Mouse (Mus musculus) heart, postnatal 0 days (tissue): ENCODE results near the gene Ush2a. TPM values are rescaled to one million over a fixed set of nuclear protein-coding genes. Genes with fewer than 3 reads are reported as not detected.

Experiments used
- ATAC-seq: fragments of 200-750 bp; cut with Nextera tagmentation; 2 replicates; pipeline ENCODE4 v1.8.0; 2017; ENCODE audit warnings: low read depth, moderate number of reproducible peaks, moderate library complexity; ENCODE audit not compliant: insufficient read depth
- DNase-seq: peaks from one replicate; pipeline ENCODE4 v3.0.0-alpha.2; 2016; ENCODE audit warnings: low spot score
- H3K27ac ChIP-seq: fragments of 300-500 bp; sonication (generic); 2 replicates; pipeline ENCODE4 v1.5.1; 2014; ENCODE audit warnings: low read depth, mild to moderate bottlenecking
- H3K27me3 ChIP-seq: fragments of 300-500 bp; sonication (generic); 2 replicates; pipeline ENCODE4 v1.6.1; 2014; ENCODE audit warnings: low read length, mixed read lengths; ENCODE audit not compliant: control insufficient read depth, insufficient read depth
- H3K36me3 ChIP-seq: fragments of 300-500 bp; sonication (generic); replicated peaks from 2 replicates; pipeline ENCODE4 v1.6.1; 2014; ENCODE audit warnings: low read length, mixed read lengths; ENCODE audit not compliant: control insufficient read depth, insufficient read depth
- H3K4me1 ChIP-seq: fragments of 300-500 bp; sonication (generic); 2 replicates; pipeline ENCODE4 v1.6.1; 2014; ENCODE audit warnings: antibody characterized with exemption; ENCODE audit not compliant: control insufficient read depth, insufficient read depth
- H3K4me2 ChIP-seq: fragments of 300-500 bp; sonication (generic); 2 replicates; pipeline ENCODE4 v1.6.1; 2014; ENCODE audit warnings: low read depth, mild to moderate bottlenecking, low read length, moderate library complexity
- H3K4me3 ChIP-seq: fragments of 300-500 bp; sonication (generic); 2 replicates; pipeline ENCODE4 v1.5.1; 2014; ENCODE audit warnings: low read depth, low read length
- H3K9ac ChIP-seq: fragments of 300-500 bp; sonication (generic); replicated peaks from 2 replicates; pipeline ENCODE4 v1.6.1; 2014; ENCODE audit warnings: low read depth, low read length, mixed read lengths
- H3K9me3 ChIP-seq: fragments of 300-500 bp; sonication (generic); replicated peaks from 2 replicates; pipeline ENCODE4 v1.6.1; 2016; ENCODE audit warnings: low read length; ENCODE audit not compliant: control insufficient read depth
- CTCF ChIP-seq: IDR thresholded peaks from 2 replicates; pipeline ENCODE4 v1.5.1; 2016; ENCODE audit warnings: antibody characterized with exemption, control low read depth, low read depth
- EP300 ChIP-seq: IDR thresholded peaks from 2 replicates; pipeline ENCODE4 v1.6.1; 2016; ENCODE audit warnings: antibody characterized with exemption, low read depth
- WGBS: fragments of 180-500 bp; shearing (Covaris S2); extraction: QIAGEN DNeasy Blood & Tissue Kit; methylation state at CpG from one replicate; pipeline ENCODE4 v1.1.7; 2014; 5-methylcytosine and 5-hydroxymethylcytosine counted together
- polyA plus RNA-seq: library from polyadenylated mRNA; unstranded; fragments of >200 nt; fragmentation: Nextera tagmentation; extraction: Ambion mirVana; gene quantifications from 2 replicates; pipeline ENCODE4 v1.2.1, GENCODE M21; 2015
- total RNA-seq: library from RNA; depleted of rRNA; stranded (reverse); fragments of >200 nt; gene quantifications from 2 replicates; pipeline ENCODE4 v1.2.3, GENCODE M21; 2014; ENCODE audit warnings: low replicate concordance

Ush2a gene
- total and polyA plus RNA-seq, 2 experiments from 2014 or later = 0.11 TPM; not detected in 1

- Histone ChIP-seq H3K27ac (no peak overlapping the region), H3K9me3 (no peaks in the 10 kb centered on the region), H3K4me2 (no peak overlapping the region), H3K9ac (no peak overlapping the region), H3K36me3 (no peaks in the 10 kb centered on the region), H3K4me1 (no peaks in the 10 kb centered on the region), H3K27me3 (no peaks in the 10 kb centered on the region), H3K4me3 (no peak overlapping the region)
- DNase-seq (no peak), ATAC-seq (no peak)
- TF ChIP-seq EP300 (no peak), CTCF (no peak)
- 78% methylated on average over 5 of the region's 5 CpGs for WGBS
These were observed 54.8 kb downstream of the Ush2a start for GRCm38 (mm10) chr1:188316574-188316973.

GRCm38 (mm10) chr1:188320204-188320603, 58.4 kb downstream of the Ush2a start:
- no peak for DNase-seq
- Histone ChIP-seq H3K27me3 (no peaks in the 10 kb centered on the region), H3K36me3 (no peaks in the 10 kb centered on the region), H3K9ac (no peak overlapping the region), H3K27ac (no peak overlapping the region), H3K4me3 (no peak overlapping the region), H3K9me3 (no peaks in the 10 kb centered on the region), H3K4me2 (no peak overlapping the region), H3K4me1 (no peaks in the 10 kb centered on the region)
- no peak for ATAC-seq
- no peak for TF ChIP-seq EP300
- TF ChIP-seq CTCF = no peak
- 77% methylated on average over 4 of the region's 4 CpGs for WGBS

- ATAC-seq = no peak
- WGBS = 82% methylated on average over 7 of the region's 7 CpGs
- no peaks in the 10 kb centered on the region for H3K27me3 ChIP-seq
- no peak overlapping the region for H3K27ac ChIP-seq
- no peak for DNase-seq
- no peak for TF ChIP-seq CTCF
- no peak for TF ChIP-seq EP300
- H3K9ac ChIP-seq = no peak overlapping the region
- no peaks in the 10 kb centered on the region for H3K36me3 ChIP-seq
- H3K4me1 ChIP-seq = no peaks in the 10 kb centered on the region
- H3K4me2 ChIP-seq = no peak overlapping the region
- no peak overlapping the region for H3K4me3 ChIP-seq
- H3K9me3 ChIP-seq = no peaks in the 10 kb centered on the region
These were observed 59.7 kb downstream of the Ush2a start for GRCm38 (mm10) chr1:188321534-188321933.

- Histone ChIP-seq H3K36me3 (no peaks in the 10 kb centered on the region), H3K4me2 (no peak overlapping the region), H3K9me3 (0 out of 2 replicates have a peak, but pooled peaks cover 6% of the 10 kb centered on the region), H3K27ac (no peak overlapping the region), H3K4me1 (no peaks in the 10 kb centered on the region), H3K4me3 (no peak overlapping the region), H3K27me3 (no peaks in the 10 kb centered on the region), H3K9ac (no peak overlapping the region)
- DNase-seq = no peak
- TF ChIP-seq CTCF (no peak), EP300 (no peak)
- WGBS = 76% methylated on average over 2 of the region's 2 CpGs
- no peak for ATAC-seq
These were observed 68.6 kb downstream of the Ush2a start for GRCm38 (mm10) chr1:188330406-188330805.

GRCm38 (mm10) chr1:188333936-188334335, 72.1 kb downstream of the Ush2a start:
- Histone ChIP-seq H3K36me3 (no peaks in the 10 kb centered on the region), H3K27me3 (no peaks in the 10 kb centered on the region), H3K4me2 (no peak overlapping the region), H3K4me3 (no peak overlapping the region), H3K9ac (no peak overlapping the region), H3K4me1 (no peaks in the 10 kb centered on the region), H3K27ac (no peak overlapping the region), H3K9me3 (0 out of 2 replicates have a peak, but pooled peaks cover 6% of the 10 kb centered on the region)
- TF ChIP-seq CTCF (no peak), EP300 (no peak)
- DNase-seq (no peak), ATAC-seq (no peak)
- 75% methylated on average over 2 of the region's 2 CpGs for WGBS

GRCm38 (mm10) chr1:188347762-188348161, 85.9 kb downstream of the Ush2a start:
- no peak for ATAC-seq
- H3K36me3 ChIP-seq = no peaks in the 10 kb centered on the region
- H3K4me2 ChIP-seq = no peak overlapping the region
- H3K4me1 ChIP-seq = no peaks in the 10 kb centered on the region
- H3K9ac ChIP-seq = no peak overlapping the region
- no peak overlapping the region for H3K4me3 ChIP-seq
- H3K27me3 ChIP-seq = no peaks in the 10 kb centered on the region
- DNase-seq = no peak
- no peak overlapping the region for H3K27ac ChIP-seq
- TF ChIP-seq EP300 (no peak), CTCF (no peak)
- 39% methylated on average over 2 of the region's 2 CpGs for WGBS
- H3K9me3 ChIP-seq = 0 out of 2 replicates have a peak, but pooled peaks cover 4% of the 10 kb centered on the region
